Mouse (Mus musculus) G1E (cell line): Measurements from ENCODE around the gene Myo15. TPM values are rescaled to one million over a fixed set of nuclear protein-coding genes. Genes with fewer than 3 reads are reported as not detected.

Experiments
- ATAC-seq: 2 replicates; pipeline ENCODE4 v1.8.0; 2016; ENCODE audit warnings: mild to moderate bottlenecking; ENCODE audit not compliant: insufficient number of reproducible peaks, poor library complexity, low FRiP score, severe bottlenecking; ENCODE audit errors: extremely low read depth
- DNase-seq: peaks from one replicate; pipeline ENCODE4 v3.0.0; 2012; ENCODE audit warnings: low spot score
- H3K27me3 ChIP-seq: 2 replicates; pipeline ENCODE4 v1.6.1; 2012; ENCODE audit warnings: mild to moderate bottlenecking, low read length, inconsistent platforms; ENCODE audit not compliant: insufficient read depth
- H3K36me3 ChIP-seq: replicated peaks from 2 replicates; pipeline ENCODE3; 2012; ENCODE audit warnings: mild to moderate bottlenecking, inconsistent platforms
- H3K4me1 ChIP-seq: 2 replicates; pipeline ENCODE4 v1.6.1; 2012; ENCODE audit warnings: low read depth, low read length, inconsistent platforms, mixed read lengths; ENCODE audit not compliant: insufficient read depth
- H3K4me3 ChIP-seq: 2 replicates; pipeline ENCODE4 v1.5.1; 2012; ENCODE audit warnings: low read depth, mild to moderate bottlenecking, inconsistent platforms, low read length, moderate library complexity, mixed read lengths
- H3K9me3 ChIP-seq: replicated peaks from 2 replicates; pipeline ENCODE4 v1.6.1; 2012; ENCODE audit warnings: inconsistent platforms
- CTCF ChIP-seq: IDR thresholded peaks from 2 replicates; pipeline ENCODE4 v1.5.1; 2012; ENCODE audit warnings: low read depth, low read length, inconsistent platforms, mixed read lengths
- GATA1 ChIP-seq: IDR thresholded peaks from 2 replicates; pipeline ENCODE4 v1.6.1; 2012; ENCODE audit warnings: borderline replicate concordance, low read length, inconsistent platforms, mixed read lengths
- GATA2 ChIP-seq: IDR thresholded peaks from 2 replicates; pipeline ENCODE4 v1.6.1; 2012; ENCODE audit warnings: low read depth, low read length, inconsistent platforms, borderline replicate concordance
- POLR2AphosphoS5 ChIP-seq: IDR thresholded peaks from 2 replicates; pipeline ENCODE4 v1.6.1; 2012; ENCODE audit warnings: low read depth, low read length, inconsistent platforms; ENCODE audit not compliant: insufficient replicate concordance
- TAL1 ChIP-seq: conservative IDR thresholded peaks from 2 replicates; pipeline ENCODE4 v1.6.1; 2012; ENCODE audit warnings: low read depth, low read length, inconsistent platforms, mixed read lengths
- polyA plus RNA-seq: library from polyadenylated mRNA; stranded (reverse); fragments of >175 nt; gene quantifications from 2 replicates; pipeline ENCODE4 v1.2.3, GENCODE M21; 2012
- total RNA-seq, 2 experiments: library from RNA; stranded (forward) in 1 of 2; stranded (reverse) in 1 of 2; fragments of 200-1000 nt in 1 of 2; fragments of >200 nt in 1 of 2; fragmentation: Nextera tagmentation in 1 of 2; gene quantifications; 2 replicates each; pipeline ENCODE4 v1.2.3; 2014 to 2017

Gene Myo15
- 0.08 and 0.10 TPM in 2 replicates for total RNA-seq (2014; fragmentation: Nextera tagmentation)
- 0.05 and 0.17 TPM in 2 replicates for total RNA-seq (2017)
- polyA plus RNA-seq: 0.03 TPM in 1 of 2 replicates, not detected in the other

DNA sequence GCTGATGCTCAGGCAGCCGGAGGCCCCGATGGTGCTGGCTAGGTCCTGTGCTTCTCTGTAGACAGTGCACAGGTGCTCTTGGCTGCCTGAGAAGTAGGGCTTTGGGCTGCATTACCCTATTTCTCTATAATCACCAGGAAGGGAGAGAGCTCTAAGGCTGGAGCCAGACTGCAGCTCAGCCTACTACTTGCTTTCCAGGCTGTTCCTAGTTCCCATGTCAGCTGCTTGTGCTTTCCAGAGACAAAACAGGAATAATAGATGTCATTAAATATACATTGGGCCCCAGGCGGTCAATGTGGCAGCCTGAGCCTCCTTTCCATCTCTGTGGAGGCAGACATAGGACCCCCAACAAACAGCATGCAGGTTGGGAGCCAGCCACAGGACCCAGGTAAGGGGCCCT is at the start of gene Myo15:
TSS of gene Myo15 (plus strand) at position 301 of the 400 bp plus-strand sequence.
- H3K4me1 ChIP-seq: no peaks in the 10 kb centered on the region
- DNase-seq (no peak), ATAC-seq (no peak)
- peaks cover 70% of the 10 kb centered on the region for H3K36me3 ChIP-seq
- TF ChIP-seq POLR2AphosphoS5: no peak
- TF ChIP-seq TAL1: no peak
- no peak for TF ChIP-seq CTCF
- TF ChIP-seq GATA1: no peak
- TF ChIP-seq GATA2: no peak
- no peak within 1 kb of the TSS for H3K4me3 ChIP-seq
- no peaks in the 10 kb centered on the region for H3K9me3 ChIP-seq
- H3K27me3 ChIP-seq: no peaks in the 10 kb centered on the region

DNA sequence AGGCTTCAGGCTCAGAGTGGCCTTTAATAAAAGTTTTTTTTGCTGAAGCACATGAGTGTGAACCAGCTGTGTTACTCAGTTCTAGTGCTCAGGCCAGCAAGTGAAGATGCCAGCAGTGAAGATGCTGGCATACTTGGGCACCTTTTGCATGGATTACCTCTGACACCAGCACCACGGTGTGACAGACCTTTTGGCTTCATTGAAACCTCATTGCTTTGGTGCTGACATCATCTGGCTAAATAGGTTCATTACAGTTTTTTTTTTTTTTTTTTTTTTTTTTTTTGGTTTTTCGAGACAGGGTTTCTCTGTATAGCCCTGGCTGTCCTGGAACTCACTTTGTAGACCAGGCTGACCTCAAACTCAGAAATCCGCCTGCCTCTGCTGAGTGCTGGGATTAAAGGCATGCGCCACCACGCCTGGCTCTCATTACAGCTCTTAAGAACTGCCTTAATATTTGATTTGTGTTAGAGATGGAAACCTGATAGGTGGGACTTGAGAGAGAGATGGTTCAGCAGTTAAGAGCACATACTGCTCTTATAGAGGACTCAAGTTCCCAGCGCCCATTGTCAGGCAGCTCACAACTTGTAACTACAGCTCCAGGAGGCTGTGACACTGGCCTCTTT is 47.0 kb upstream of the Myo15 start:
- H3K27me3 ChIP-seq: no peaks in the 10 kb centered on the region
- no peak for TF ChIP-seq GATA1
- no peak for TF ChIP-seq TAL1
- no peak for TF ChIP-seq POLR2AphosphoS5
- no peak for TF ChIP-seq CTCF
- TF ChIP-seq GATA2: no peak
- no peak overlapping the region for H3K4me3 ChIP-seq
- ATAC-seq (no peak), DNase-seq (no peak)
- peaks cover 41% of the 10 kb centered on the region for H3K36me3 ChIP-seq
- no peaks in the 10 kb centered on the region for H3K9me3 ChIP-seq
- peaks cover 20% of the 10 kb centered on the region for H3K4me1 ChIP-seq

DNA sequence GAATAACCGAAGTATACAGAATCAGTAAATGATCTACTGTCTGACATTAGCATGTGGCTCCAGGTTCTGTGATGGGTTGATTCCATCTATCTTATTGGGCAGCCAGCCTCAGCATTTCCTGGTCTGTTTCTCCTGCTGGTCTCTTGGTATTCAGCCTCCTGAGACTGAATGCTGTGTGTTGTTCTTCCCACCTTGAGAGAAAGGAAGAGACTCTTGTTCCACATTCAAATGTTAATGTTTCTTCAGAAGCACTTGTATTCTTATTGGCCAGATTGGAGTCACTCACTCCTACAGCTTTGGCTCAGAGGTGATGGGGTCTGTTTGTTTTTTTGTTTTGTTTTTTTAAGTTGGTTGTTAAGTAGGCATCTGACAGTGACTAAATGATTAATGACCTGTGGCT is 46.1 kb upstream of the Myo15 start:
- H3K27me3 ChIP-seq: no peaks in the 10 kb centered on the region
- DNase-seq: no peak
- ATAC-seq: no peak
- no peak overlapping the region for H3K4me3 ChIP-seq
- TF ChIP-seq TAL1: no peak
- TF ChIP-seq GATA1: no peak
- no peak for TF ChIP-seq CTCF
- peaks cover 18% of the 10 kb centered on the region for H3K4me1 ChIP-seq
- H3K36me3 ChIP-seq: peaks cover 50% of the 10 kb centered on the region
- no peaks in the 10 kb centered on the region for H3K9me3 ChIP-seq

DNA sequence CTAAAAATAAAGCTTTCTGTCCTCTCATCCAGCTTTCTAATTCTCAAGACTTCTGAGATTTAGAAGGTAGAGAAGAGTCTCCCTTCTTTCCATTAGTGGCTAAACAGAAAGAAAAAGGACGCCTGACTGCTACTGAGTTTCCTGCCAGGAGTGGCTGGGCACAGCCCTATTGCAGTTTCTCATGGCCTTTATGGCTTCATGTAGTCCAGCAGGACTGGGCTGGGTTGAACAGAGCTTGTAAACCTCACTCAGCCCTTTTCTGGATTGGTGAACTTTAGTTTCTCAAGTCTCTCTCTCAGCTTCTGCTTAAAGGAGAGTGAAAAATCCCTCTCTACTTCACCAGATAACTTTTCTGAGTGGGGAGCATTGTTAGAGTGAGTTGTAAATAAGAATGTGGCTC is 42.7 kb upstream of the Myo15 start:
- Histone ChIP-seq H3K4me3 (no peak overlapping the region), H3K36me3 (peaks cover 64% of the 10 kb centered on the region), H3K4me1 (peaks cover 4% of the 10 kb centered on the region; the same call in 1 of the 2 replicates), H3K27me3 (no peaks in the 10 kb centered on the region), H3K9me3 (no peaks in the 10 kb centered on the region)
- TF ChIP-seq TAL1 (no peak), GATA1 (no peak), GATA2 (no peak), CTCF (no peak), POLR2AphosphoS5 (no peak)
- DNase-seq (no peak), ATAC-seq (no peak)

DNA sequence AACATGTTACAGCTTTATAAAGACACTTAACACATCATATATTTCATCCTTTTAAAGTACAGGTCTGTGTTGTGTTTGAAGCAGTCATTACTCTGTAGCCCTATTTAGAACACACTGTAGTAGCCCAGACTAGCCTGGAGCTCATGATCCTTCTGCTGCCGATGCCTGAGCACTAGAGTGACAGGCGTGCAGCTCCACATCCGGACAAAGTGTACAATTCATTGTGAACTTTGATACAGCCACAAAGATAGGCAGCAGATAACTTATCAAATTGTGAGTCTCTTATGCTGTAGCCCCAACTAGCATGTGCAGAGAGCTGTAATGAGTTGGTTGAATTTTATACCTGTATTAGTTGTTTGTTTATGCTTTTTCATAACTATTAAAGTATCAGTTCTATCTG is 41.5 kb upstream of the Myo15 start:
- TF ChIP-seq GATA2 (no peak), POLR2AphosphoS5 (no peak), GATA1 (no peak), CTCF (no peak), TAL1 (no peak)
- H3K36me3 ChIP-seq: peaks cover 74% of the 10 kb centered on the region
- no peak overlapping the region for H3K4me3 ChIP-seq
- no peaks in the 10 kb centered on the region; the same call in 1 of the 2 replicates for H3K4me1 ChIP-seq
- H3K9me3 ChIP-seq: no peaks in the 10 kb centered on the region
- H3K27me3 ChIP-seq: no peaks in the 10 kb centered on the region
- no peak for ATAC-seq
- no peak for DNase-seq

DNA sequence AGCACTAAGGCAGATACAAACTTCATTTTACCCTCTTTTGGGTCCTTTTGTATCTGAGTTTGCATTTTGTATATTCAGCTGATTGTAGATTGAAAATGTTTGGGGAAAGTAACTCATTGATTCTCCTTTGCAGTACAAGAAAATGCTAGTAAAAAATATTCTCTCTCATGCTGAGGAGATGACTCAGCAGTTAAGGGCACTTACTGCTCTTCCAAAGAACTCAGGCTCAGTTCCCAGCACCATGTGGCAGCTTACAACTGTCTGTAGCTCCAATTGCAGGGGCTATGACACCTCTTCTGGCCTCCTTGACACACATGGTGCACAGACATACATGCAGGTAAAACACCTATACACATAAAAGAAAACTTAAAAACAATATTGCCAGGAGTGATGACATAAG is 35.6 kb upstream of the Myo15 start:
- TF ChIP-seq GATA1 (no peak), TAL1 (no peak), POLR2AphosphoS5 (no peak), GATA2 (no peak), CTCF (no peak)
- Histone ChIP-seq H3K4me1 (peaks cover 4% of the 10 kb centered on the region; the same call in 1 of the 2 replicates), H3K36me3 (peaks cover 86% of the 10 kb centered on the region), H3K4me3 (no peak overlapping the region), H3K9me3 (no peaks in the 10 kb centered on the region), H3K27me3 (no peaks in the 10 kb centered on the region)
- DNase-seq (no peak), ATAC-seq (no peak)

DNA sequence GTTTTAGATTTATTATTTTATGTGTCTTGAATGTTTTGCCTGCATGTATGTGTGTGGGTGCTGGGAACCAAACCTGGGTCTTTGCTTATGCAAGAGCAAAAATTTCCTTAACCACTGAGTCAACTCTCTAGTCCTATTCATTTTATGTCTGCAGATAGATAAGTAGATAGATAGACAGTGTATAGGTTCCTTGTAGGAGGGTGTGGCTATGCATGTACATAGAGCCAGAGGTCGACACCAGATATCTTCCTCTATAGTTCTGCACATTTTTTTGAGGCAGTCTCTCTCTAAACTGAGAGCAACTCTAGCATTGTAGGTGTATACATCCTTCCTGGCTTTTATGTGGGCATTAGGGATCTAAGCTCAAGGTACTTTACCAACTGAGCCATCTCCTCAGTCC is 34.0 kb upstream of the Myo15 start:
- Histone ChIP-seq H3K27me3 (no peaks in the 10 kb centered on the region), H3K4me1 (peaks cover 4% of the 10 kb centered on the region; the same call in 1 of the 2 replicates)
- no peak for DNase-seq

More for the DNA sequence above, 34.0 kb upstream of the Myo15 start:
- H3K36me3 ChIP-seq: peaks cover 83% of the 10 kb centered on the region
- no peaks in the 10 kb centered on the region for H3K9me3 ChIP-seq
- TF ChIP-seq GATA1 (no peak), GATA2 (no peak), CTCF (no peak), TAL1 (no peak), POLR2AphosphoS5 (no peak)
- no peak for ATAC-seq
- H3K4me3 ChIP-seq: no peak overlapping the region
